Mouse (Mus musculus) adrenal gland, adult 8-10 months (tissue): ENCODE data around the gene Gas2l1. TPM values are rescaled to one million over a fixed set of nuclear protein-coding genes. Genes with fewer than 3 reads are reported as not detected.

Experiments used
- DNase-seq: peaks from one replicate; pipeline ENCODE4 v3.0.0; 2022
- total RNA-seq, 4 experiments: library from RNA; stranded (reverse); gene quantifications; 2 replicates each; pipeline ENCODE4 v1.2.4; 2022

Gene Gas2l1
- total RNA-seq, 4 experiments from 2014 or later = 39.6 to 61.2 (median 53.6) TPM

DNA sequence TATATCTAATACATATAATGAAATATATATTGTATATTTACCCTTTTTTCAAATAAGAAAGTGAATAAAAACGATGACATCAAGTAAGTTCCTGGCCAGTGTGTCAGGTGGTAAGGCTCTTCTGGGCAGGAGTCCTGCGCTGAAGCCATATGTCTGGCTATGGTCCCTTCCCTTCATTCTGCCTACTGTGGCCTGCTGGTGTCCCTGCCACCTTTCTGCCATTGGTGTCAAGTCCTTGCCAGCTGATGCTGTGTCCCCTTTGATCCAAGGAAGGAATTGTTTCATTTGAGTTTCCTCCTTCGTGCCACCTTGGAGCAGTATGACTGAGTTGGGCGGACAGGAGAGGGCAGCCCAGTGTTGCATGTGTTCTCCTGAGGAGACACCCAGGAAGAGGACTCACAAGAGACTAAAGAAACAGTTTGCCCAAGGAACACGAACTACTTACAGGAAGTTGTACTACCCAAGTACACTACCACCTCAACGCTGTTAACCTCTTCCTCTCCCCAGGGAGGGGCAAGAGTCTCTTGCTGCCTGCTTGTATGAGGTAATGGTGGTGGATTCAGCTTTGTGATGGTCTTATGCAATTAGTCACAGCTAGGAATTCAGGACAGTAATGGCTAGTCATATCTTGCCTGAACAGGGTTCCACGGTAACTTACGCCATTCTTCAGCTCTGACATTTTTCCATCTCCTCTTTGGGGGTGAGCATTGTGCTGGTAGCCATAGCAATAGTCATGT is 22.3 kb downstream of the Gas2l1 start:
- DNase-seq = no peak

DNA sequence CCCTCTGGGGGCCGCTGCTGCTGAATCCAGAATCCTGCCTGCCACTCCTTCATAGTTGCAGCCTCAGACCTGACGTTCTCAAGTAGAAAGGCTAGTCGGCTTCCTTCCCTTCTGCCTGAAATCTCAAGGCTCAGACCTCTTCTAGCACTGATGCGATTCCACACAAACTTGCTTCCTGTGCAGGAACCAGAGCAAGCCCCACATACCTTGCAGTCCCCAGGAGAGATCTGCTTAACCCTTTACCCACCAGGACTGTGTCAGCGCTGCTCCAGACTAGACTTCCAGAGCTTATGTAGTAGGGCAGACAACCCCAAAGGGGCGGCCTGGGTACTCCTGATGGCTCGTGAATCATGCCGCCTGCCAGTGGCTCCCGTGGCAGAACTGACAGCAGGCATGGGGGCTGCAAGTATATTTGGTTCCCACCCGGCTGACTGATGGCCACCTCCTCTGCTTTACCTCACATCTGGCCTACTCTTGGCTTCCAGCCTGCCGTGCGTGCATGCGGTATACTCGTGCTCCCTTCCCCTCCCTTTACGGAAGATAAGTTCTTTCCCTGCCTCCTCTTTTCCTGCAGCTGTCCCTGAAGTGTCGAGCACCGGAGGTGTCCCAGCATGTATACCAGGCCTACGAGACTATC is 23.9 kb downstream of the Gas2l1 start:
- DNase-seq = no peak

GRCm38 (mm10) chr11:5040585-5040984 is 24.5 kb downstream of the Gas2l1 start:
- no peak for DNase-seq

DNA sequence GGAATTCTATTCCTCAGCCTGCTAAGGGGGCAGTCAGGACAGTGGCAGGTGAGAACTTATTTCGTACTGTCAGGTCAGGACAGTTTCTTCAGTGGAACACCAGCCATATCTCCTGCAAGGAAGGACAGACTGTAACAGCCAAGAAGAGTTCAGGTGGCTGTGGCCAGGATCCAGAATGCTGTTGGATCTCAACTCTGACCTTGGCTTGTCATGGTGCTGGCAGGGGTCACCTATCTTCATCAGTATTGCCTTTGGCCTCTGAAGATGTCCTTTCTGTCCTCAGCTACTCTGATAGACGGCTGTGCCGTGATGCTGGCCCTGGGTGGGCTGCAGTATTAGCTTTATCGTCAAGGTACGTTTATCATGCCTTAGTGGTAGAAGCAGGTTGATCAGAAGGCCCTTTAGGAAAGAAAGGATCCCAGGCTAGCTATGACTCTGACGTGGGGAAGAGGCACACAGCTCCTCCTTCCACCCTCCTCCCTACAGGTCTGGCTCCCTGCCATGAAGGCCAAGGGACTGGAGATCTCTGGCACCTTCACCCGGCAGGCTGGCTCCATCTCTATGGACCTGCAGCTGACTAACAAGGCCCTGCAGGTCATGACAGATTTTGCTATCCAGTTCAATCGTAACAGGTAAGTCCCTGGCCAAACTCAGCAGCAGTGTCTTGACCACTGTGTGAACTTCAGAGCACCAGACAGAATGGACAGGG is 27.8 kb downstream of the Gas2l1 start:
- peak; percentile 71 for DNase-seq

DNA sequence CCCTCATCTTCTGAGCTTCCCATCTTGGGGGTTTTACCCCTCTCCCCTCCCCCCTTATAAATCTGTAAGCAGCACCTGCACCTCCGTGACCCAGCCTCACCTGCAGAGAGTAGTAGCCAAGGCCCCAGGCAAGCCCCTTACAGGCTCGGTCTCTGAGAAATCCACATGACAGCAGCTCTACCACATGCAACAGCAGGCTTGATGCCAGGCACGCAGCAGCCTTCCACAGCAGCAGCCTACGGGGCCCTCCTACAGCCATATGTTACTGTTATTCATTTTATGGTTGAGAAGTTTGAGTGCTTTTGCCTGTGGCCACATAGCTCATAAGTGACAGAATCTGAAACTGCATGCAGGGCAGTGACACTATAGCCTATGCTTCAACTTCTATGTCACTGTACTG is 29.7 kb downstream of the Gas2l1 start:
- no peak for DNase-seq

- peak; percentile 79 for DNase-seq
These were observed 32.0 kb downstream of the Gas2l1 start for GRCm38 (mm10) chr11:5033136-5033535.

- DNase-seq = no peak
These were observed 32.4 kb downstream of the Gas2l1 start for GRCm38 (mm10) chr11:5032706-5033105.

GRCm38 (mm10) chr11:5028228-5028627 is 36.9 kb downstream of the Gas2l1 start:
- no peak for DNase-seq

GRCm38 (mm10) chr11:5025108-5025507 is 40.0 kb downstream of the Gas2l1 start:
- DNase-seq = no peak

DNA sequence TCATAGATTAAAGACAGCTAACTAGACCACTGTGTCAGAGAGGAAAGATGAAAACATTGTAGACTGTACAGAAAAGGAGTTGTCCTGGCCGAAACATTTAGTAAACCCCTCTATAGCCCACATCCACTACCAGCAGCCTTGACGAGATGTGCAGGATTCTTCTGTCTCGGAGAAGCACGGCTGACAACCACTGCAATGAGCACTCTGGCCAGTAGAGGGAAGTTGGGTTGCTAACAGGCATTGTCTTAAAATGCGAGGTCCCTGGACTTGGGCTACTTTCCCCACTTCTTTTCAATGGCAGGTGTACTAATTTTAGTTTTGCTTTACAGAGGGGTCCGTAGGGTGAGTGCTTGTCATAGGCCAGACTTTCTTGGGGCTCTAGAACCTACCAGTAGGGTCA is 47.6 kb downstream of the Gas2l1 start:
- no peak for DNase-seq

DNA sequence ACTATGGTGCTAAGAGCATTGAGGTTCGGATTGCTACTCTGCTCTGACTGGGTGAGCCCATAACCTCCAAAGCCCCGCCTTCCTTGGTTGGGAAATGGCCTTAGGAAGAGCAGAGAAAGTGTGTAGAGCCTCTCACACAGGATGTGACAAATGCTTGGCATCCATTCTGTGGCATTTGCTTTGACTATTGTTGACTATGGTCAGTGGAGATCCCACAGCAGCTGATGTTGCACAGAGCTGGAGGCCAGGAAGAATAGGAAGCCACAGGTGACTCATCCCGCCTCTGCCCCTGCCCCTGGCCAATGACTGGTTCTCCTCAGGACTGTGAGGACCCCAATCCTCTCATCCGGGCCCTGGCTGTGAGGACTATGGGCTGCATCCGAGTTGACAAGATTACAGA is 48.8 kb downstream of the Gas2l1 start:
- DNase-seq = no peak

GRCm38 (mm10) chr11:5015720-5016119 is 49.4 kb downstream of the Gas2l1 start:
- DNase-seq = peak; percentile 63

- DNase-seq = no peak
These were observed 52.9 kb downstream of the Gas2l1 start for GRCm38 (mm10) chr11:5012213-5012715.

GRCm38 (mm10) chr11:5011480-5011879 is 53.6 kb downstream of the Gas2l1 start:
- no peak for DNase-seq

- no peak for DNase-seq
These were observed 54.9 kb downstream of the Gas2l1 start for GRCm38 (mm10) chr11:5010205-5010604.

GRCm38 (mm10) chr11:5009354-5010074 is 55.6 kb downstream of the Gas2l1 start:
- no peak for DNase-seq

GRCm38 (mm10) chr11:5008867-5009266 is 56.3 kb downstream of the Gas2l1 start:
- no peak for DNase-seq

GRCm38 (mm10) chr11:5007186-5007585 is 57.9 kb downstream of the Gas2l1 start:
- DNase-seq = no peak

DNA sequence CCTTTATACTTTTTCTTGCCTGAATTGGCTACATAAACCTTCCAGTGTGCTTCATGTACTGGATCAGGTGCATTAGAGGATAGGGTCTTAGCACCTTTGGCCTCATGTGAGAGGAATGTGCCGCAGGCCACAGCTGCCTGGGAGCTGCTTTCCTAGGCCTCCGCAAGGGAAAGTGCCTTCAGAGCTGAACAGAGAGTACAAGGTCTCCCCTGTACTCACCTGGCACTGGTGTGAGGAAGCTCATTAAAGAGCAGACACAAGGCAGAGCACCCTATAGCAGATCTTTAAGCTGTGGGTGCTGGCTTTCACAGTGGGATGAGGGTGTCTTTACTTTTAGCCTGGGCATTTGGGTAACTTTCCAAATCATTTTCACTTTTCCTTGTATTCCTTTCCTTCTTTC is 59.6 kb downstream of the Gas2l1 start:
- DNase-seq = no peak
